Mouse (Mus musculus): ENCODE measurements around the gene Depp1. TPM values are rescaled to one million over a fixed set of nuclear protein-coding genes. Genes with fewer than 3 reads are reported as not detected.

Depp1 gene
- total RNA-seq, 2 experiments from 2014 or later: 41.6 to 75.0 TPM

DNA sequence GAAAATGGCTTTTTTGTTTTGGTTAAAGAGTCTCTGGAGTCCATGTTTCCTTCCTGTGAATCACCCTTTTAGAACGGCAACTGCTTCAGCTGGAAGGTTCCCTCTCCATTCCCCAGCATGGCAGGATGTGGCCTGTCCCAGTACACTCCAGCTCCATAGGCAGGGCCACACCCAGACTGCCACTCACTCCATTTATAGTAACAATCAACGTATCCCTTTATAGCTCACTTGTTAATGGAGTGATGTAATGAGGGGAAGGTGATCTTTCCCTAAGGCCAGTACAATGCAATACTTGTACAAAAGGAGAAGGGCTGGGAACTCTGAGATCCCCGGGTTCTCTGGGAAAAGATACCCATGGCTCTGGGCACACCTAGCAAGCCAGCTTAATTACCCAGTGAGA lies 6.1 kb upstream of the Depp1 start:
- intact Hi-C loops (cut with DNase I): no loop called here
- no peak for DNase-seq

DNA sequence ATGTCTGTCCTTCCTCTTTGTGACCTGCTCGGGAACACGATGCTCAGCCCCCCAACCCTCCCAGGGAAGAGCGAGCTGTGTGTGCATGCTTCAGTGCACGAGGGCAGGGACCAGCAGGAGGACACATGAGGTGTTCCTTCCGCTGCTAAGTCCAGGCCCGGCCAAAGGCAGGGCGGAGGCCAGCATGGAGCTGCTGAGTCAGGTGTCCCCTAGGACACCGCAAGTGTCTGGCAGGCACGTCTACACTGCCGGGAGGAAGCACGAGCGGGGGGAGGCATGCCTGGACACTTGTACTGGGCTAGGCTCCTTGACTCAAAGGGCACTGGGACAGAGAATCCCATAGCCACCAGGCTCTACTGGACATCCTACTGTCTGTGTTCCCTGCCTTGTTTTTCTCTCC lies 2.6 kb upstream of the Depp1 start:
- peak; percentile 51 to 70 for DNase-seq
- intact Hi-C loops (cut with DNase I): no loop called here

DNA sequence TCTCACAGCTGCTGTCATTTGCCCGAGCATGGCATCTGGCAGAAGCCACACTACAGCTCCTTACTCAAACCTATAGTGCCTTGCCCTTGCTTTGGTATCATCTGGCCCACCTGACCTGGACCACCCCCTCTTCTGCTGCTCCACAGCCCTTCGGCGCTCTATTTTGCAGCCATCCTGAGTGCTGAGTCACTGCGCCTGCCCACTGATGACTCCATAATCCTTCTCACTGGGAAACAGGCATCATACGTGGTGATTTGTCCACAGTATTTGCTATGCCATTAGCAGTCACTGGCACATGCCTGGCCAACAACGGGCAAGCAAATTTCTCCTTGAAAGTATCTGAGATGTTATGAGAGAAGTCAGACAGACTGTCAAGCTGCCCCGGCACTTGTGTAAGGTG lies 598 bp upstream of the Depp1 start:
- no peak for DNase-seq
- intact Hi-C loops (cut with DNase I): loop anchor here (5.0 to 10.0 kb wide), 3 partner anchors 33 to 515 kb away; partner anchors contain the start of gene Cxcl12

DNA sequence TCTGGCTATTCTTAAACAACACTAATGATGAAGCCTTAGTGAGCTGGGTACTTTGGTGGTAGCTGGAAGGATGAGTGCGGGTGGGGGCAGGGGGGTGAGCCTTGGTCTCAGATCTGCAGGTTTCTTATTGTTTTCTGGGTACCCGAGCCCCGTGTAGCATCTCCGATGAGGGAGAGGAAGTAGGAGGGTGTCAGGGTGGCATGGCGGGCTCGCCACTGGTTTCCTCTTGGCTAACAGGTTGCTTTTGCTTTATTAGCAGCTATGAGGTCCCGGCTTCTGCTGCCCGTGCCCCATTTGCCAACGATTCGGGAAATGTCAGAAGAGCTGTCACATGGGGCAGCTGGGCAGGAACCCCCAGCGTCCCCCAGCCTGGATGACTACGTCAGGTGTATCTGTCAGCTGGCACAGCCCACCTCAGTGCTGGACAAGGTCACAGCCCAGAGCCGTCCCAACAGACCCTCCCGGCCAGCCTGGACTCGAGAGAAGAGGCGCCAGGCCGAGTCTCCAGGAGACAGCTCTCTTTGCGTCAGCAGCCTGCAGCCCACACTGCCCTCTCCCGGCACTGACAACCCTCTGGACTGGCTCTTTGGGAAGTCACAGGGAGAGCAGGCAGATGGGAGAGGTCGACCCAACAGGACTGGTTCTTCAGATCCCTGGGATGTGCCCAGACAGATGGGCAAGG lies 1.2 kb downstream of the Depp1 start:
- peak; percentile 83 to 87 for DNase-seq
- intact Hi-C loops (cut with DNase I): loop anchor here (1.0 to 10.0 kb wide), 4 partner anchors 19 to 513 kb away; partner anchors contain the start of gene Cxcl12

DNA sequence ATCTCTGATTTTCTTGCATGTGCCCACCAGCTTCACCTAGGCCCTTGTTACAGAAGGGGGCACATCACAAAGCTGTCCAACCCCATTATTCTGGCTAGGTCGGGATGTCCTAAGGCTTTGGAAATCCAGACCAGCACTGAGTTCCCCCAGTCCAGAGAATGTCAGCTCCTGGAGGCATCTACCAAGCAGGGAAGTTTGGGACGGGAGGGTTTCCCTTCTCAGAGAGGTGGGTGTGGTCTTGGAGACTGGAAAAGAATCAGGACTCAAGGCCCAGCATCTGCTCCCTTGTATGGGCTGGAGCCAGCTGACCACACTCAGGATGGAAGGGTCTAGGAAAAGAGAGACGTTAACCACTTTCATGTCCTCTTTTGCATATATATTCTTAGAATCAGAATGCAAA lies 2.8 kb downstream of the Depp1 start:
- no peak for DNase-seq
- intact Hi-C loops (cut with DNase I): loop anchor here (5.0 to 10.0 kb wide), 3 partner anchors 36 to 512 kb away; partner anchors contain the start of gene Cxcl12

DNA sequence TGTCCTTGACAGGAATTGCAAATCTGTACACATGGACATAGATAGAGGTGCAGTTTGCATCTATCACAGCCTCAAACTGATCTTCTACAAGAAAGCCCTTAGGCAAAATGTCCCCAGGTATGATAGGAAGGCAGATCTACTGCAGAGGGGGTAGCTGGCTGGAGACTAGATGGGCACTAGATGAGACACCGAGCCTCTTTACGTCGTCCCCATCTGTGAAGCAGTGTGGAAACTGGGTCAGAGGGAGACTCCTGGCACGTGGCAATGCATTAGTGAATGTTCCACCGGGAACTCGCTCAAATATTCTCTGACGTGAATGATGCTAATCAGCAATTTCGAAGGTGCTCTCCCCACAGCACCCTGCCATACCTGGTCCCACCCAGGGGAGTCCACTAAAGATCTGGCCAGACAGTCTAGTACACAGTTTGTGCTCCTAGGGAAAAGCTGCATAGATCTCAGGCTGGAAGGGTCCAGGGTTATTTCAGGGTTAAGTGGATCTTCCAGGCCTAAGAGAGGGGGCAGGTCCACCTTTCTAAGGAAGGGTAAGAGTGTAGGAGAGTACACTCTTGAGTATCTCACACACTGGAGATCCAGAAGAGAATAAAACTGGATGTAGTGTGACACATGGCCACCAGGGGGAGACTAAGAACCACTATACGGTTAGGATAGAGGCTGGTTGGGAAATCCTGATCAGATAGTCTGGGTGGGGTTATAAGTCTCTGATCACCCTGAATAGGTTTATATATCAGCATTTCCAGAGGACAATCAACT lies 3.5 kb downstream of the Depp1 start:
- intact Hi-C loops (cut with DNase I): loop anchor here (1.0 to 10.0 kb wide), 5 partner anchors 37 to 1171 kb away; partner anchors contain the start of gene Cxcl12
- peak; percentile 65 to 81 for DNase-seq

DNA sequence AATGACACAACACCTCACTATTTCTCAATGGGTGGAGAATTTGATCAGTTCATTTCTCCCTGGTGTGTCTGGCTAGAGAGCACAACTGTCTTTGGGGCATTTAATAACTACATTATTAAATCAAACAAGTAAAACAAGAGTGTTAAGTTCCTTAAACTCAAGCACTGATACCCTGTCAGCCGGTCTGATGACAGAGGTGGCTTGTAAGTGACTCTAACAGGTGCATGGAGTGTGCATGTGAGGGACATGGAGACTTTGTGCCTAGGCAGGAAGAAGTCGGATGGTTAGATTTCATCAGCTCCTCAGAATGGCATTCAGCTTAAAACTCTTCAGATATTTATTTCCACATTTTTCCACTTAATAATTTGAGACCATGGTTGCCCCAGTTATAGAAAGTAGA lies 13.0 kb downstream of the Depp1 start:
- intact Hi-C loops (cut with DNase I): no loop called here

DNA sequence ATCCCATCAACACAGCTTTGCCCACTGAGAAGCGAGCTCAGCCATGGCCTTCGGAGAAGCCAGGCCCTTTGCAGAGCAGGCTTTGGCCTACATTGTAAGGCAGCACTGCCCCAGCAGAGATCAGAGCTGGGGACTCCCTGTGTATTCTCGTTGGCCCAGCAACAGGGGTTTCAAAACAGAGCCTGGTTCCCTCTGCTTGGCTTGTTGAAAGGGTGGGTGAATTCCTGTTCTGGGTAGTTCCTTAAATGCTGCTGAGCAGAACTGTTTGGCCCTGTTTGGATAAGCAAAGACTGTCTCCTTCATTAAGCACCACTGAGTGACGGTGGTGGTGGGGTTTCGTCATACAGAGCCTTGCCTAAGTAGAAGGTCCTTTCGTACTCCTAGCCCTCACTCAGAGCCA lies 13.6 kb downstream of the Depp1 start:
- intact Hi-C loops (cut with DNase I): no loop called here

More for the DNA sequence above, 13.0 kb downstream of the Depp1 start:
- DNase-seq: no peak

DNA sequence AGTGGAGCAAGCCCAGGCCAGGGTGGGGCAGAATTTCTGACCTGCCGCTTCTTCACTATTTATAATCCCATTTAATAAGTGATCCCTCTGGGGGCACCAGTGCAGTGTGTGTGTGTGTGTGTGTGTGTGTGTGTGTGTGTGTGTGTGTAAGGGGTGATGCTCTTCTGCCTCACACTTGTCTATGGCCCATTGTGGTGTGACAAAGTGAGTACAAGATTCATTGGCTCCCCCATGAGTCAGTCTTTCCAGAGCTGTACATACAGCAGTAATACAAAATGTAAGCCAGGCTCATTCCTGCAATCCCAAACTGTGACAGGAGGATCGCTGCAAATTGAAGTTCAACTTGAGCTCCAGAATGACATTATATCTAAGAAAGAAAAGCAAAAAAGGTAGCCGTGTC lies 14.4 kb downstream of the Depp1 start:
- intact Hi-C loops (cut with DNase I): no loop called here
- DNase-seq: no peak

More for the DNA sequence above, 13.6 kb downstream of the Depp1 start:
- no peak for DNase-seq

DNA sequence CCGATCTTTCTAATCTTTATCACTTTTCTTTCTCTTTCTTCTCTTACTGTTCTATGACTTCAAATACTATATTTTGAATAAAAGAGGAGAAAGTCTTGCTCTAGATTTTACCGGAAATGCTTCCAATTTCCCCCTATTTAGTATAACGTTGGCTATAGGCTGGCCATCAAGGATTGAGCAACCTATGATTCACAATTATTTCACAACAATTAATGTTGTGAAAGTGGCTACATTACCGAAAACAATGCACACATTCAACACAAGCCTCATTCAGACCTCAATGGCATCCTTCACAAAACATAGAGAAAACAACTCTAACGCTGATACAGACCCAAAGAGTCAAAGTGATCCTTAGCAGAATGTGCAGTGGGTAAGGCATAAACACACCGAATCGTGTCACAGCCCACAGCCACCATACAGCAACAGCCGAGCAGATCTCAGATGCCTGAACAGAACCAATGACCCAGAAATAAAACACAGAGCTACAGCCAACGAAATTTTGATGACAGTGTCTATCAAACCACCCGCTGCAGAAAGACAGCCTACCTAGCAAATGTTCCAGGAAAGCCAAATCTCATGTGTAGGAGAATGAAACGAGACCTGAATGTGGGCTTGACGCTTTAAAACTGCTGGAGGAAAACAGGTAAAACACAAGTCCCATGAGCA lies 15.8 kb downstream of the Depp1 start:
- intact Hi-C loops (cut with DNase I): no loop called here

DNA sequence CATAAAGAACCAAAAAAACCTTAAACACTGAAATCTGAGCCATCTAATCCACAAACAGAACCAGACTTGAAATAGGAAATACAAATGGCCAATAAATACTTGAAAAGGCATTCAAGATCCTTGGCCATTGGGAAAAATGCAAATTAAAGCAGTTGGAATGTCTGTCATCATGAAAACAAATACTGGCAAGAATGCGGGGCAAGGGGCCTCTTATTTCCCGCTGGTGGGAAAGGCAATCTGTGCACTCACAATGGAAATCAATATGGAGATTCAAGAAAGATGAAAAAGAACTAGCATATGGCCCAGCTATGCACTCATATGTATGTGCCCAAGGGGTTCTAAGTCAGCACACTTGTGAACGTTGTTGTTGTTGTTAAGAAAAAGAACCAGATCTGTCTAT lies 16.5 kb downstream of the Depp1 start:
- DNase-seq: no peak
- intact Hi-C loops (cut with DNase I): no loop called here

More for the DNA sequence above, 15.8 kb downstream of the Depp1 start:
- DNase-seq: no peak

DNA sequence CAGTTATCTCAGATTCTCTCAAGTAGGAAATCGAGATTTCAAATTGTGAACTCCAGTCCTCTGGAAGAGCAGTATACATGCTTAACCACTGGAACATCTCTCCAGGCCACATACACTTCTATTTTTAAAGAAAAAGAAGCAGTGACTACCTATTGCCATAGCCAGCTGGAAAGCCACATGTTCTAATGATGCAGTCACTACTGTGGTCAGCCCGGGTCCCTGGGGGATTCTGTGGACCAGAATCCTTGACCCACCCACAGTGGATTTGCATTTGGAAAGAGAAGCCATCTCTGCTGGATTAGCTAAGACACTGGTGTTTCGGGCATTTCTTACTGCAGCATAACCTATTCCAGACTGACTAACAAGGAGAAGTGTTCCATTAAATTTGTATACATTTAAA lies 17.0 kb downstream of the Depp1 start:
- intact Hi-C loops (cut with DNase I): no loop called here
- DNase-seq: no peak

DNA sequence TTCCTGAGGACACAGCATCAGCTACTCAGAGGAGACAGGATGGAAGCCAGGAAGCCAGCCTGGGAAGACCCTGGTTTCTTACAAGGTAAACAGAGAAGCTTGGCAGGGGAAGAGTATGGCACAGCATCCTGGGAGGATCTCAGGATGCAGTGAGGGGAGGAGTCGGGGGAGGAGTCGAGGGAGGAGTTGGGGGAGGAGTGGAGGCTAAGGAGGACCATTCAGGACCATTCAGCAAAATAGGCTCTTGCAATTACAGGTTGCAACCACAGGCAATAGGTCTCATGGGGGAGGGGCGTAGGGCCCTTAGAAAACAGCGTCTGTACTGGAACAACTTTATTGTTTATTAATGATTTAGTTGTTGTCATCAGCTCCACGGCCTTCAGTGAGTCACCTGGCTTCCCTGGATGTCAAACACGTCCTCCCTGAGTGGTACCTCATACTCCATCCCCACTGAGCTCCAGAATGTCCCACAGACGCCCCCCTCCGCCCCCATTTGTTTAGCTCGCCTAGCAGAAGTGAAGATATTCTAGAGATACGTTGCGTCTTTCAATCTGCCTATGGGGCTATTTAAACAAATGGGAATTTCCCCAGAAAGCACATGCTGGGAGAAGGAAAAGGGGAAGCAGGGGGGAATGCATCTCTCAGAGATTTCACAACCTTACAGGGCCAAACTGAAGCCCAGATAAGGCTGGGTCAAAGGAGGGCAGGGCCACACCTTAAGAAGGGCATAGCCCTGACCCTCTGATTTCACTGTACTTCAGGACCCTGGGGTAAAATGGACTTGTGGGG lies 18.5 kb downstream of the Depp1 start:
- no peak for DNase-seq
- intact Hi-C loops (cut with DNase I): no loop called here

DNA sequence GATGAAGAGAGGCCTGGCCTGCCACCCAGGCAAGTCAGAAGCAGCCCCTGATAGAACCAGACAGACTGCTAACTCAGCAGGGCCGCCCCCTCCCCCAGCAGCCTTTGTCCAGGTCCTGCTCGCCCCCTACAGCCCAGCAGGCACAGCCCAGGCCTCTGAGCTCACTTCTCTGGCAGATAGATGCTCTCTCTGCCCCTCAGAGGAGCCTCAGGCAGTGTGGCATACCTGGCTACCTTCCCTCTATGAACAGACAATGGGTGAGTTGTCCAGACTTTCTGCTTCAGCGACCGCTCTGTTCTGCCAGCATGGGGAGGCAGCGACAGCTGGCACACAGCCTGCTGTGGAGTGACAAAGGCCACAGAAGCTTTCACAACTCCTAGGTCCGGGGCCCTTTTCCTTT lies 19.7 kb downstream of the Depp1 start:
- intact Hi-C loops (cut with DNase I): no loop called here
- DNase-seq: peak in 1 of 2 experiments; percentile 46

DNA sequence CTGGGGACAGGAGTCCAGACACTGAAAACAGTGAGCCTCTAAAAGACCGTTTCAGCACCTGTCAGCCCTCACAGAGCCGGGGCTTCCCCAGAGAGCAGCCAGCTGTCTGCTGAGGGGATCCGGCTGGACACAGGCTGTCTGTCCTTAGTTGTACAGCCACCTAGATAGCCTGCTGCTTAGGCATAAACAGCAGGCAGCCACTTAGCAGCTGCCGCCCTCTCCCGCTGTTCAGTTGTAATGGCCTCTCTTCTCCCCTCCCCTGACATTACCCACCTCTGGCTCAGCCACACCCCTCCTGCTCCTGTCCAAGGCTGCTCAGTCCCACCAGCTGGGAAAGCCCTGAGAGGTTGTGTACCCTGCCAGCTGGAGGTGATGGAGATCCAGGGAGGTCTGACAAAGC lies 20.6 kb downstream of the Depp1 start:
- intact Hi-C loops (cut with DNase I): no loop called here
- DNase-seq: peak; percentile 61 to 71

DNA sequence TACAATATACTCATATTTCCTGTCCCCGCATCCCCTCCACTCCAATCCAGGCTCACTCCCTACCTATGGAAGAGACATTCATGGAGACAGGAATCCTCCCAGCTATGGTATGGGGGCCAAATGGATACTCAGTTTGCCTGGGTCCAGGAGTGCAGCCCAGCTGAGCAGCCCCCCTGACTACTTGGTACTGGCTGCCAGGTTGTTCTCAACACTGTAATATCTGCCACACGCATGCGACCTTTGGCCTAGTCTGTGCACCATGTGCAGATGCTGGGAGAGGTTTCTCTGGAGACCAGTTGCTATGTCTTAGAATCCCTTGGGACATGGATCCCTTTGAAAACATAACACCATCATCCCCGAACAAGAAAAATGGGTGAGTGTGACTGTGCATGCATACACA lies 21.4 kb downstream of the Depp1 start:
- intact Hi-C loops (cut with DNase I): no loop called here
- DNase-seq: no peak

DNA sequence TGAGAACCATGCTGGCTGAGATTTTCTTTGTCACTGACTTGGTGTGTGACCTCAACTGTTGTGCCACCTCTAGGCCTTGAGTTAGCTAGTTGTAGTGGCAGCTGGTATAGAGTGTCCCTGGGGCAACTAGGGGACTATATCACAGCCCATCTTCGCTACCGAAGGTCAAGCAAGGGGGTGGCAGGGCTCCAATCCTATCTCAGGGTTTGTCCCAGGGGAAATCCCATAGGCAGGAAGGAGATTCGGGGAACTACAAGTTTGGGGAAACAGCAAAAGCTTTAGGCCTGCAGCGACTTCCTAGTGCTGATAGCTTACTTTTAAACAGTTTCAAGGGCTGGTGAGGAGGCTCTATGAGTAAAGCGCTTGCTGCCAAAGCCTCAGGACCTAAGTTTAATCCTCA lies 21.9 kb downstream of the Depp1 start:
- peak in 1 of 2 experiments; percentile 30 for DNase-seq
- intact Hi-C loops (cut with DNase I): no loop called here

DNA sequence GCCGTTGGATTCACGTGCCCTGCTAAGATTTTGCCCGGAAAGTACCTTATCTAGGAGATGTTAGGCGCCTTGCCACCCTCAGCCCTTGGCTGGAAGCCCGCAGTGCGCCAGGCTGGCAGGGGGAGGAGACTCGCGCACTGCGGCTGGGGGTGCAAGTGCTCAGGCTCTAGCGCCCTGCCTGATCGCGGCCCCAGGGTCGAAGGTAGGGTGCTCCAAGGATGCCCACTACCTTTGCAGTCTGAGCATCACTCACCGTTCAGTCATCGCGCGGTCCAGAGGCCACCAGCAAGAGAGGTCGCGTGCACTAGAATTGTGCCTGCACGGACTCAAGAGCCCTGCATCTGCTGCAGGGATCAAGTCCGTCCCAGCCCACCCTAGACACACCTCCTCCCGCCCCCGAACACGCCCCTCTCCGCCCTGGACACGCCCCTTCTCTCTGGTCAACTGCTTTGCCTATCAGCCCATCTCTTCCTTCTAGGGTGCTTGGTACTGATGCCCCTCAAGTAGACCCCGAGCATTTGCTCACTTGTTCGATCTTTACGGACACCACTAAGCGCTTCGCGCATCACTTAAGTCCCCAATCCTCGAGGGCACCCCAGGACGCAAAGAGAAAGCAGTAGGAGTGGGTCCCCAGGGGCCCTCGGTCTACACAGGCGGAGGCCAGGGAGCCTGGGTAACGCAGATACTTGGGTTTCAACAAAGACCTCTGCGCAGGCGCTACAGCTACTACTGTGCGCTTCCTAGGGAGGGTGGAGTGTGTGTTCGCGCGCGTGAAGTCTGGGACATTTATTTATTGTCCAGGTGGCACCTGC lies 23.3 kb downstream of the Depp1 start, which contains the start of gene Rassf4:
Rassf4 (minus strand) TSS at position 482 of the 812 bp plus-strand sequence.
- peak; percentile 84 to 88 for DNase-seq
- intact Hi-C loops (cut with DNase I): no loop called here

DNA sequence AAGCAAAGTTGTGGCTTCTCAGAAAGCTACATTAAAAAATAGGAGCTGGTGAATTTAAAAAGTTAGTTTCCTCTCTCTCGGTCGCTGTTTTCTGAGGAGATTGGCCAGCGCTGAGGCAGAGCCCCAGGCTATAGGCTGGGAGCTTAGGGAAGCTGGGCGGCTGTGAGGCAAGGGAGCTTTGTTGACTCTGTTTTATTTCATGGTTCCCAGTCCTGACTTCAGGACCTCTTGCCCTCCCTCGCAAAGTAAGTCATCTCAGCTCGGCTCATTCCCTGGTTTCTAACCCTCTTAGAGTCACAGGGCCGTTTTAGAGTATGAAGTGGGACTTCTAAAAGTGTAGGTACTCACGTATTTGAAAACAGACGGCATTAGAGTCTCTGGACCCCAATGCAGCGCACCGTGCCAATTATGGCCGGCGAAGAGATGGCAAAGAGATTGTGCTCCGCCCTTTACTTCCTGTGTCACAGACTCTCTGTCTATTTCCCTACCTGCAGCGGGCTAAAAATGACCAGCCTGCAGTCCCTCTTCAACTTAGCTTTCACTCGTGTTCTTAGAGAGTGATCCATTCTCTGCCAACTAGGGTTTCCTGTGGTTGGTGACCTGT lies 24.0 kb downstream of the Depp1 start:
- intact Hi-C loops (cut with DNase I): no loop called here
- DNase-seq: no peak

Data from heart, postnatal 10 days (tissue).